In the genomic region with DNA sequence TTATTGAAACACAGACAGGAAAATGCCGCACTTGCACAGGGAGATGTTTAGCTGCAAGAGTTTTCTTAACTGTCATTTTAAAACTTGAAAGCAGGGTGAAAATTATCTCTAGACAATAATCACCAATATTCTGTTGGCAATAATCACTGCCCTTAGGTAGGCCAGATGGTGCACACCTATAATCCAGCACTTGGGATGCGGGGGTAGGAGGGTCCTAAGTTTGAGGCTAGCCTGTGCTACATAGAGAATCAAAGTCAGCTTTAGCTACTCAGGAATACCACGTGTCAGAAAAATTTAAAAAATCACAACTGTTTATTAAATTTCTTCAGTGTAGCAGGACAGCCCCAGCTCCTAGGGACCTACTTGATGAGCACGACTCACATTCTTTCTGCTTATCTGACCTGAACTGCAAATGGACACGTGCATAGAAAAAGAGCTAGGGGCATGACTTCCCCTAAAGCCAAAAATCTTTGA, we compare ENCODE assay signal across 9 mouse cellular contexts. TPM values are rescaled to one million over a fixed set of nuclear protein-coding genes. Genes with fewer than 3 reads are reported as not detected.
DNase-seq lines count a peak whose midpoint lies in the region; ATAC-seq lines count a peak whose summit lies in the region.
"Had no signal": no experiment of that assay in that cellular context is flagged by ENCODE, and none has a peak within 500 bp of the region (broad histone marks: within the 10 kb centered on the region; RNA-seq: fewer than 3 reads in every experiment).

No protein-coding gene starts in this region.

- ATAC-seq in kidney, embryonic 14.5 days (ENCODE audit: low FRiP score, low TSS enrichment): peak; percentile 26
- ATAC-seq in embryonic facial prominence, embryonic 14.5 days (ENCODE audit: low read depth): peak; percentile 10
- peak; percentile 42 for ATAC-seq in neural tube, embryonic 12.5 days (ENCODE audit: low FRiP score, low read depth)
- no peak for ATAC-seq in monocyte, adult 5-6 weeks (replicated peaks; ENCODE audit: insufficient number of reproducible peaks, low FRiP score, low TSS enrichment, poor library complexity, severe bottlenecking)

- no peak for DNase-seq in kidney, adult 18-20 months
- DNase-seq in embryonic facial prominence, embryonic 14.5 days (ENCODE audit: low spot score): no peak
- DNase-seq in limb, embryonic 10.5 days (ENCODE audit: low spot score): no peak
- DNase-seq in spleen, postnatal 14 days (ENCODE audit: low spot score in 2 of 2): no peak
- DNase-seq in cerebellum, postnatal 4 days (ENCODE audit: low spot score in 2 of 2): no peak

- H3K9ac ChIP-seq in kidney, embryonic 14.5 days (ENCODE audit: low read depth, low read length): peak overlapping the region; percentile 78; the same call in 1 of the 2 replicates
- peak overlapping the region; percentile 87; the same call in 1 of the 2 replicates for H3K9ac ChIP-seq in embryonic facial prominence, embryonic 14.5 days (ENCODE audit: low read depth, low read length)
- no peak overlapping the region for H3K9ac ChIP-seq in neural tube, embryonic 12.5 days

- peaks cover 8% of the 10 kb centered on the region for H3K4me1 ChIP-seq in kidney, embryonic 14.5 days (ENCODE audit: control insufficient read depth, insufficient read depth, low read length)
- peaks cover 19% of the 10 kb centered on the region for H3K4me1 ChIP-seq in embryonic facial prominence, embryonic 14.5 days (ENCODE audit: control insufficient read depth, insufficient read depth, low read length)
- peaks cover 8% of the 10 kb centered on the region; the same call in 1 of the 2 replicates for H3K4me1 ChIP-seq in limb, embryonic 10.5 days
- peaks cover 7% of the 10 kb centered on the region for H3K4me1 ChIP-seq in neural tube, embryonic 12.5 days

- peak overlapping the region; percentile 53 for H3K4me2 ChIP-seq in kidney, embryonic 14.5 days (replicated peaks; ENCODE audit: low read depth, low read length)
- peak overlapping the region; percentile 60 for H3K4me2 ChIP-seq in embryonic facial prominence, embryonic 14.5 days (ENCODE audit: low read depth, low read length)
- peak overlapping the region; percentile 74 for H3K4me2 ChIP-seq in neural tube, embryonic 12.5 days (replicated peaks)

- H3K9me3 ChIP-seq in kidney, embryonic 14.5 days (ENCODE audit: control insufficient read depth, low read length): no peaks in the 10 kb centered on the region
- H3K9me3 ChIP-seq in embryonic facial prominence, embryonic 14.5 days (ENCODE audit: control insufficient read depth, low read length): no peaks in the 10 kb centered on the region
- H3K9me3 ChIP-seq in limb, embryonic 10.5 days (replicated peaks): no peaks in the 10 kb centered on the region
- no peaks in the 10 kb centered on the region for H3K9me3 ChIP-seq in neural tube, embryonic 12.5 days

- H3K4me3 ChIP-seq in kidney, embryonic 14.5 days (ENCODE audit: low read length): peak overlapping the region; percentile 77; the same call in 1 of the 2 replicates
- peak overlapping the region; percentile 58 for H3K4me3 ChIP-seq in embryonic facial prominence, embryonic 14.5 days (ENCODE audit: low read depth, low read length)
- H3K4me3 ChIP-seq in limb, embryonic 10.5 days: peak overlapping the region; percentile 69
- H3K4me3 ChIP-seq in neural tube, embryonic 12.5 days: no peak overlapping the region

- 53% methylated on average over 5 of the region's 5 CpGs for WGBS in kidney, embryonic 14.5 days
- 53% methylated on average over 5 of the region's 5 CpGs for WGBS in embryonic facial prominence, embryonic 14.5 days
- WGBS in limb, embryonic 10.5 days: 54% methylated on average over 5 of the region's 5 CpGs
- 57% methylated on average over 5 of the region's 5 CpGs for WGBS in neural tube, embryonic 12.5 days

- H3K27me3 ChIP-seq in kidney, embryonic 14.5 days (ENCODE audit: control insufficient read depth, insufficient read depth, low read length): no peaks in the 10 kb centered on the region
- no peaks in the 10 kb centered on the region for H3K27me3 ChIP-seq in embryonic facial prominence, embryonic 14.5 days (replicated peaks; ENCODE audit: control insufficient read depth, insufficient read depth, low read length)
- H3K27me3 ChIP-seq in limb, embryonic 10.5 days (ENCODE audit: low read depth, poor library complexity, severe bottlenecking): peaks cover 7% of the 10 kb centered on the region; the same call in 1 of the 2 replicates
- H3K27me3 ChIP-seq in neural tube, embryonic 12.5 days (replicated peaks): no peaks in the 10 kb centered on the region

- H3K36me3 ChIP-seq in kidney, embryonic 14.5 days (ENCODE audit: control insufficient read depth, insufficient read depth, low read length): peaks cover 8% of the 10 kb centered on the region; the same call in 1 of the 2 replicates
- peaks cover 11% of the 10 kb centered on the region for H3K36me3 ChIP-seq in embryonic facial prominence, embryonic 14.5 days (ENCODE audit: control insufficient read depth, insufficient read depth, low read length)
- H3K36me3 ChIP-seq in limb, embryonic 10.5 days: peaks cover 8% of the 10 kb centered on the region; the same call in 1 of the 2 replicates
- no peaks in the 10 kb centered on the region for H3K36me3 ChIP-seq in neural tube, embryonic 12.5 days
- H3K36me3 ChIP-seq: G1E had no signal

- peak overlapping the region; percentile 91; the same call in 1 of the 2 replicates for H3K27ac ChIP-seq in kidney, embryonic 14.5 days (ENCODE audit: low read depth, low read length)
- peak overlapping the region; percentile 96 for H3K27ac ChIP-seq in embryonic facial prominence, embryonic 14.5 days (replicated peaks; ENCODE audit: low read depth, low read length)
- peak overlapping the region; percentile 84; the same call in 1 of the 2 replicates for H3K27ac ChIP-seq in limb, embryonic 10.5 days
- H3K27ac ChIP-seq in neural tube, embryonic 12.5 days: no peak overlapping the region

RNA-seq across cellular contexts. Expression of a gene that starts 0.4 kb away (rescaled TPM):
- 1,151 and 1,469 TPM in 2 replicates for polyA plus RNA-seq in kidney, embryonic 14.5 days (2014; fragmentation: Nextera tagmentation; extraction: Ambion mirVana)
- 1,533 and 1,735 TPM in 2 replicates for polyA plus RNA-seq in embryonic facial prominence, embryonic 14.5 days (2014; fragmentation: Nextera tagmentation; extraction: Ambion mirVana)
- polyA plus RNA-seq in limb, embryonic 10.5 days (2016; fragmentation: Nextera tagmentation; extraction: Ambion mirVana): 241 and 293 TPM in 2 replicates
- 324 and 328 TPM in 2 replicates for polyA plus RNA-seq in neural tube, embryonic 12.5 days (2016; fragmentation: Nextera tagmentation; extraction: Ambion mirVana)
- 59.1 to 65.2 TPM (median 61.9 TPM) in 3 replicates for total RNA-seq in monocyte, adult 5-6 weeks (2017)
- total RNA-seq: G1E had no signal
- polyA plus RNA-seq: G1E had no signal

RNA-seq across cellular contexts. Expression of a gene that starts 35.0 kb away (rescaled TPM):
- polyA plus RNA-seq in kidney, embryonic 14.5 days (2014; fragmentation: Nextera tagmentation; extraction: Ambion mirVana): 407 and 546 TPM in 2 replicates
- polyA plus RNA-seq in embryonic facial prominence, embryonic 14.5 days (2014; fragmentation: Nextera tagmentation; extraction: Ambion mirVana): 687 and 752 TPM in 2 replicates
- 74.9 and 78.4 TPM in 2 replicates for polyA plus RNA-seq in limb, embryonic 10.5 days (2016; fragmentation: Nextera tagmentation; extraction: Ambion mirVana)
- 248 and 305 TPM in 2 replicates for polyA plus RNA-seq in neural tube, embryonic 12.5 days (2016; fragmentation: Nextera tagmentation; extraction: Ambion mirVana)
- total RNA-seq in monocyte, adult 5-6 weeks (2017): 811 to 1,204 TPM (median 873 TPM) in 3 replicates
- total RNA-seq: G1E had no signal
- polyA plus RNA-seq: G1E had no signal

RNA-seq across cellular contexts. Expression of a gene that starts 51.3 kb away (rescaled TPM):
- 0.46 and 0.54 TPM in 2 replicates for polyA plus RNA-seq in kidney, embryonic 14.5 days (2014; fragmentation: Nextera tagmentation; extraction: Ambion mirVana)
- polyA plus RNA-seq in embryonic facial prominence, embryonic 14.5 days (2014; fragmentation: Nextera tagmentation; extraction: Ambion mirVana): 0.18 TPM in 1 of 2 replicates, not detected in the other
- not detected in 2 replicates for polyA plus RNA-seq in limb, embryonic 10.5 days (2016; fragmentation: Nextera tagmentation; extraction: Ambion mirVana)
- polyA plus RNA-seq in neural tube, embryonic 12.5 days (2016; fragmentation: Nextera tagmentation; extraction: Ambion mirVana): not detected in 2 replicates
- not detected in 3 replicates for total RNA-seq in monocyte, adult 5-6 weeks (2017)
- polyA plus RNA-seq: G1E had no signal
